Mouse (Mus musculus) ovary, adult 2 months (tissue): Measurements from ENCODE around the gene H2al1n. TPM values are rescaled to one million over a fixed set of nuclear protein-coding genes. Genes with fewer than 3 reads are reported as not detected.

Source experiments
- polyA plus RNA-seq: library from polyadenylated mRNA; depleted of rRNA; stranded (reverse); fragments of >200 nt; gene quantifications from 2 replicates; pipeline ENCODE4 v1.2.3, GENCODE M21; 2012; rRNA removed

Gene H2al1n
- polyA plus RNA-seq = not detected in 2 replicates

GRCm38 (mm10) chrX:14210848-14211247 lies at the start of gene H2al1n:
TSS of gene H2al1n (plus strand) at chrX:14211148.

